Mouse (Mus musculus) spleen, adult 12 weeks (tissue): Measurements from ENCODE around the gene Svep1.

Source experiments
- DNase-seq: peaks from one replicate; pipeline ENCODE4 v3.0.0; 2022; ENCODE audit warnings: low spot score

Svep1 gene

DNA sequence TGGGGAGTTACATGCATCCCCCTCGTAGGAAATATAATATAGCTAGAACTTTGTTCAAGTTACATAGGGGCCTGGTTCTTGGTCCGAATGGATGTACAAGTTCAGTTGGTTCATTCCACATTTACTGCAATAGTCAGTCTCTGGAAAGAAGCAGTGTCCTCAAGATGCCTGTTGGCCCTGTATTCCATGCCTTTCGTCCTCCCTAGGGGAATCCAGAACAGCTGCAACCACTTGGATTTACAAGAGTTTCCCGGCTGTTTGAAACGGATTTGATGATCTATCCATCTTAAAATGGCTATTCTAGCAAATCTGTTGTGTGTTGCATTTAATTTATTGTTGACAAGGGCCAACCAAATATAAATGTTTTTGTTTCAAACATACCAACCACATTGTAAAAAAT, 36.2 kb downstream of the Svep1 start:
- no peak for DNase-seq

- no peak for DNase-seq
These were observed 36.7 kb downstream of the Svep1 start for GRCm38 (mm10) chr4:58169918-58170317.

- DNase-seq, result no peak
These were observed 38.3 kb downstream of the Svep1 start for GRCm38 (mm10) chr4:58168366-58168765.

DNA sequence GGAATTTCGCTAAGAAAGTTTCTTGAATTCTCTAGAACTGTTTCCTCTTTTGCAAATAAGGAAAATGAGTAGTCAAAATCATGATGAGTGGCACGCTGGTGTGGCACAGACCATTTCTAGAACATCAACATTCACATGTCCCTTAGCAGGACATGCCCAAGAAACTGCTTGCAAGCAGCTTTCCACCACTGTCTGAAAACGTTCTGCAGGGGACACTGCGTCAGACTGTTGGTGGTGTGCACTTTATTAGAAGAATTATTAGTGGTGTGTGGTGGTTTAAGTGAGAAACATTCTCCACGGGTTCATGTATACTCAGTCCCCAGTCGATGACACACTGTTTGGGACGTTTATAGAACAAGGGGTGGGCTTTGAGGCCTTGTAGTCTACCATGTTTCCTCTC, 40.9 kb downstream of the Svep1 start:
- DNase-seq, result no peak

- no peak for DNase-seq
These were observed 44.8 kb downstream of the Svep1 start for GRCm38 (mm10) chr4:58161901-58162300.

DNA sequence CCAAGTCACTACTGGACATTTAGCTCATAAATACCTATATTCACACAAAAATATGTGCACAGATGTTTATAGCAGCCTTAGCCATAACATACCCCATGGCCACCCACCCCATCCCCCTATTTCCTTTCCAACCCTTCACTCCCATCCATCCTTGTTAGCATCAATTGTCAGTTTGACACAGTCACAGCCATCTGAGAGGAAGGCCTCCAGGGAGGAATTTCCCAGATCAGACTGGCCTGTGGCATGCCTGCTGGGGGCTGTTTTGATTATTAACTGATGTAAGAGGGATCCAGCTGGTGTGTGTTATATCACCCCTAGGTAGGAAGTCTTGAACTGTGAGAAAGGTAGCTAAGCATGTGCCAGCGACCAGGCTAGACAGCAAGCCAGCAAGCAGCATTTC, 47.1 kb downstream of the Svep1 start:
- DNase-seq, result no peak

GRCm38 (mm10) chr4:58150301-58150700, 56.4 kb downstream of the Svep1 start:
- DNase-seq, result no peak

DNA sequence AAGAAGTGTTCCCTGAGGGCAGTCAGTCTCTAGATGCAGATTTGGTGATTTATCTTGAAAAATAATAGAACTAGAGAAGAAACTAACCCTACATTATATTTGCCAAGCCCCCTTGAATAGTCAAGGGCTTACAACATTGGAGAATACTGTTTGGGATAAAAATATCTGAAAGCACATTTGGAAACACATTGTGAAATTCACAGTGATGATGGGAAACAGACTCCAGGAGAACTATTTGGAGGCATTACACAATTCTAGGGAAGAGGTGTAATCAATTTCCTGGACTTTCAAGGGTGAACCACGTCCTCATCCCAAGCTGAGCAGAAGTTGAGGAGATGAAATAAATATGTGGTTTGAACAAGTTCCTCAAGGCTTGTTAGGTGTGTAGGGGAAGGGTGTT, 57.5 kb downstream of the Svep1 start:
- DNase-seq, result no peak

DNA sequence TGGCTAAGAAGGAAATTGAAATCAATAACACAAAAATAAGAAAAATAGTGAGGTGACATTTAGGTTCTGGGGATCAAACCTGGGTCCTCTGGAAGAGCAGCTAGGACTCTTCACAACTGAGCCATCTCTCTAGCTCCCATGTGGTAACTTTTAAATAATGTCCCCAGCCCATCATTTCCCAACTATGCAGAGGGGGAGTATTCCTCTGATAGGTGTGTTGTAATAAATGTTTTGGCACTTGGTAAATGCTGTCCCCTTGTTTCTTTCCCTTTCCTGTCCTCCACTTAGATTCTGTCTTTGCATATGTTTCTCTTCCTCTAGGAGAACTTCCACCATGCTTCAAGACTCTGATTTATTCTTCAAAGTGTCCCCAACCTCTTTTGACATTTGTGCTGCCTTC, 58.1 kb downstream of the Svep1 start:
- DNase-seq, result no peak

DNA sequence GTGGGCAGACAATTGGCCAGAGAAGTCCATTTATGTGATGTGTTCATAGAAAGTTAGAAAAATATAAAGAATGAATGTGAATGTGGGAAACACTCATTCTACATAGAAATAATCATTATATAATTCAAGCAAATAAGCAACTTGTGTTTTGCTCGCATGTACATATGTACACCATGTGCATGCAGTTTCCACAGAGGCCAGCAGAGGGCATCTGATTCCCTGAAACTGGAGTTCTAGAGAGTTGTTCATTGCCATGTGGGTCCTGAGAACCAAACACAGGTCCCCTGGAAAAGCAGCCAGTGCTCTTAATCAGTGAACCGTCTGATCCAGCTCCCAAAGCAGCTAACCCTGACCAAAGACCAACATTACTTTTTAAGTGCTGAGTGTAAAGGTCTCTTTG, 60.0 kb downstream of the Svep1 start:
- no peak for DNase-seq

DNA sequence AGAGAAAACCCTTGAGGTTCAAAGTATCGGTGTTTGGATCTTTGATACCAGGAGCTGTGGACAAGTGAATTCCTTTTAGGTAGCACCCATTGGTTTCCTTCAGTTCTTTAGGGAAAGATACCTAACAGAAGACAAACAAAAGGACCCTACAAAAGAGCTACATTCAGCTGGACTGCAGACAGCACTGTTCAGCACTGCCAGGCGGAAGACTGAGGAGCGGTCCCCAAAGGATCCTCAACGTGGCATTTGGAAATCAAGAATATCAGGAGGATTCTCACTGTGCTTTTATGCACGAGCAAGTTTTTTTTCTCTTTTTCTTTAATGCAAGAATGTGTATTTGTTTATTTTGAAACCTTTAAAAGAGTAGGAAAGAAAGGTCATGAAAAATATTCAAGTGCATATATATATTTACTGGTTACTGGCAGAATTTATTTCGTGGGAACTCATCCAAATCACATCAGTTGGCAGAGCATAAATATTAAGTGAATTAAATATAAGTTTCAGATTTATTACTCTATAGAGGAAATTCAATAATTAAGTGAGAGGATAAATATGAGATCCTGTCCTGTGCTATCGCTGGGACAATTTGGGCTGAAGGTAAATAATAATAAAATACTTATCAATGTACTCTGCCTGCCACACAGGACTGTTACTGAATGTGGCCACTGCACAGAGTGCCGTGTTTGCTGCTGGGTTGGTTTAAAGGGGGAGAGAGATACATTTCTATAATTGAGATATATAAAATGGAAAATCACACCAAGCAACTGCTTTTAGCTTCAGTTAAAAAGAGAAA, 66.7 kb downstream of the Svep1 start:
- no peak for DNase-seq

DNA sequence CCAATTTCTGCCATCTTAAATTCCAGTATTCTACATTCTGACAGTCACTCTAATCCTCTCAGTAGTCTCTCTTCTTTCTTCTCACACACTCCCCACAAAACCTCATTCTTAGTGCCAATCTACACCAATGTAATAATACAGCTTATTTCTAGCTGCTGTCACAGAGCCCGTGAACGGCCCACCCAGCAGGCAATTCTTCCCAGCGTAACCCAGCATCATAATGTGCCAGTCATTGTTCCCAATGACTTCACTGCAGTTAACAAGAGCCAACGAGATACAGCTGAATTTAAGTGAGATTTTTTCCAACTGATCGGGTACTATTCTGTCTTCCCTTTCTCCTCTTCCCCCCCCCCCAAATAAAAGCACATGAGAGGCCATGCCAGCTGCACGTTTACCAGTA, 67.4 kb downstream of the Svep1 start:
- DNase-seq, result no peak

DNA sequence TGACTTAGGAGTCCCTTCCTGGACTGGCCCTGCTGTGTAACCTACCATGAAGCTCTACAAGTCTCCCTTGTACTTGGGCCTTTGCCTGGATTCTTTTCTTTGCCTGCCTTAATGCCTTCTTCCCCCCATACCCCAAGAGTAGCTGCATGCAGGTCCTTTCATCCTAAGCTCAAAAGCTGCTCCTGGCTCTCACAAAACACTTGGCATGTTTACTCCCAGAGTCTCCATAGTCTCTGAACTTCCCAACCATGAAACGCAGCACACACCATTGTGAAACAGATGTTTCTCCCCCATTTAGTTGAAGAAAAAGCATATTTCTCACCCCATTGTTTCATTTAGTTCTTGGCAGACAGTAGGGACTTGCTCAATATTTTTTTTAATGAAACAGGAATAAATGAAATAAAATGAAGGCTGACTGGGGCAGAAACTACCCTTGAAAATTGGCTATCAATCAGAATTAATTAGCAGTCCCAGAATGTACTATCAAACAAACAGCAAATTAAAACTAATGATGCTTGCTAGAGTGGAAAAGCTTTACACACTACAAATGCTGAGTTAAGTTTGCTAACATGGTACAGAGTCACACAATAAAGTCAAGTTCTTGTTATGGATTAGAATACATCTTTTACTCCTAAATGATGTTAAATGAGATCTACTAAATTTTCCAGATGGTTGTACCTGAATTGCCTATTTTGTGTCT, 72.9 kb downstream of the Svep1 start:
- no peak for DNase-seq

- DNase-seq, result no peak
These were observed 76.8 kb downstream of the Svep1 start for GRCm38 (mm10) chr4:58129844-58130243.

- no peak for DNase-seq
These were observed 79.6 kb downstream of the Svep1 start for GRCm38 (mm10) chr4:58127024-58127423.

DNA sequence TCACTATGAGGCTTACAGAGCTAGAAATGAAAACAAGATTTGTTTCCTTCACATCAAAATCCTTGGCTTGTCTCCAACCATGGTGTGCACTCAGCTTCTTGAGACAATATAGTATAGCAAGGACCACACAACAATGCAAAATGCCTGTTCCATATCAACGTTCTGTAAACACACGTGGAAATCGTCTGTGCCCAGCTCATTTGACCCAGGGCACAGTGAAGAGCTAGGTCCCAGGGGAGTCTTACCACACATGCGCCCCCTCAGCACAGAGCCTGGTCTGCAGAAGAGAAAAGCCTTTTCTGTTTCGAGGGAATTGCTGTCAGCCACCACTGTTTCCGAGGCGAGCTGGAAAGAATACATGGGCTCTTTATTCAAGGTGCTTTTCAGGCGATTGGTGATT, 91.2 kb downstream of the Svep1 start:
- no peak for DNase-seq

GRCm38 (mm10) chr4:58111008-58111407, 95.7 kb downstream of the Svep1 start:
- no peak for DNase-seq

GRCm38 (mm10) chr4:58109793-58110192, 96.9 kb downstream of the Svep1 start:
- no peak for DNase-seq

DNA sequence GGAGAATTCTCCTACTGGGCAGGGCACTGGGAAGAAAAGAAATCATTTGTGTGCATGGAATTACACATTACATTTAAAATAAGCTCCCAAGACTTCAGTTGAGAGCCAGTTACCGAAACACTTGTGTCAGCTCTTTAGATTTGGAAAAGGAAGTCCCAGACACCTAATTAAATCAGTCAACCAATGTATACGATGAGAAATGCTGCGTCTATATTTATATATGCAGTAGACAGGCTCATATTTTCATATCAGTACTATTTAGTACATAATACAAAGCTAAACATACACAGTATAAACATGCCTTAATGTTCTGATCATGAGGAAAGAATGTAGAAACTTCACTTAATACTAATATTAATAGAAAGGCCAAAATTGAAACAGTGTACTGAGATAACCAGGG, 98.3 kb downstream of the Svep1 start:
- no peak for DNase-seq

DNA sequence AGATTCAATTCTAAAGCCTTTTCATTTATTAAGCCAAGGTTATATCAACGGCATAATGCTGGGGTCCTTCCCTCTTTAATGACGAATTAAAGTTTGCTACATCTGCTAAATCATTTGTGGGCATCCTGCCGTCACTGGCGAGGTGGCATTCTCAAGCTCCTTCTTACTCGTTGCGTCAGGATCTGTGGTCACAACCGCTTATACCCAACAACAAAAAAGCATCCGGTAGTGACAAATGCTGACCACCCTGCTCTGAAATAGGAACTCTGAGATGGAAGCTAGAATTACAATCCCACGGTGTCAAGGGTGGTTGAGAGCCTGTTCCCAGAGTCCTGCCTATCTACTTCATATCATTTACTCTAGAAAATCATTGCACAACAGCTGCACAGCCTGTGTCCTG, 108.9 kb downstream of the Svep1 start:
- DNase-seq, result no peak

DNA sequence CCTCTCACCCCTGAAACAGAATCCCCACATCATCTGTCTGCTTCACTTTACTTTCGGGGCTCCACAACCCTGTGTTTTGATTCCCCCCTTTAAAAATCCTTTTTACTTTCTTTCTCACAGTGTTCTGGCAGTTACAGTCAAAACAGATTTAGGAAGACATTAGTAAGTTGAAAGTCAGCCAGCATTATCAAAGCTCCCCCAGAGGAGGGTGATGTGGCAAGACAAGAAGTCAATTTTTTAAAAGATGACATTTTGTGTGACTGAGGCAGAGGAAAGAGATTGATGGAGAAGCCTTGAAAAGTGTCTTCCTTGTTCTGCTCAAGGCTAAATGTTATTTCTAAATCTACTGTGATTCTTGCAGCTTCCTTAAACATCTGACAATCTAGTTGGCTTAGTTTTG, 119.9 kb downstream of the Svep1 start:
- no peak for DNase-seq

- DNase-seq, result no peak
These were observed 120.5 kb downstream of the Svep1 start for GRCm38 (mm10) chr4:58086151-58086550.

DNA sequence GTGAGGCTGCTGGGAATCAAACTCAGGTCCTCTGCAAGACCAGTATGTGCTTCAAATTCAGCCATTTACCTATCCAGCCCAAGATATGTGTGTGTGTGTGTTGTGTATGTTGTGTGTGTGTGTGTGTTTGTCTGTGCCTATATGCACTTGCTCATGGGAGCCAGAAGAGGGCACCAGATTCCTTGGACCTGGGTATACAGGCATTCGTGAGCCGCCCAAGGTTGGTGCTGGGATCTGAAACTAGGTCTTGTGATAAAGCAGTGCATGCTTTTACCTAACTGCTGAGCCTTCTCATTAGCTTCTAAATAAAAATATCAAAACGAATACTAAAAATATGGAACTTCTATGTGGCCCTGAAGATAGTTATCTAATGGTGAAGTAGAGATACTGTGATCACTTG, 121.3 kb downstream of the Svep1 start:
- DNase-seq, result no peak

DNA sequence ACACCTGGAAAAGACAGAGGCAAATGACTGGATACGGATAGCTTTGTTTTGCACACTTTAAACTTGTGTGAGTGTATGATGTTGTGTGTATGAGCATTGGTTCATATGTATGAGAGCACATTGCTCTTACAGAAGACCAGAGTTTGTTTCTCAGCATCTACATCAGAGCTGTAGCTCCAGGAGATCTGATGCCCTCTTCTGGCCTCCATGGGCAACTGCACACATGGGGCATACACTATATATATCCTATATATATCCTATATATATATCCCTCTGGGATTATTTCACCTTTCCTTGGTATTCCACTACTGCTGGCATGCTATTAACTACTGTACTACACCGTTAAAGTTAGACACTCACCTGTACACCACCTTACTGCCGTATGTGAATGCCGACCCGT, 122.5 kb downstream of the Svep1 start:
- no peak for DNase-seq
